Mouse (Mus musculus) heart, postnatal 0 days (tissue): ENCODE measurements around the gene Incenp. TPM values are rescaled to one million over a fixed set of nuclear protein-coding genes. Genes with fewer than 3 reads are reported as not detected.
"Not testable (repeated sequence)": the region's sequence is repeated elsewhere in the genome, so short reads cannot be mapped to it uniquely, and the experiment has no call there.

Source experiments
- ATAC-seq: fragments of 200-750 bp; cut with Nextera tagmentation; 2 replicates; pipeline ENCODE4 v1.8.0; 2017; ENCODE audit warnings: low read depth, moderate number of reproducible peaks, moderate library complexity; ENCODE audit not compliant: insufficient read depth
- DNase-seq: peaks from one replicate; pipeline ENCODE4 v3.0.0-alpha.2; 2016; ENCODE audit warnings: low spot score
- H3K27ac ChIP-seq: fragments of 300-500 bp; sonication (generic); 2 replicates; pipeline ENCODE4 v1.5.1; 2014; ENCODE audit warnings: low read depth, mild to moderate bottlenecking
- H3K27me3 ChIP-seq: fragments of 300-500 bp; sonication (generic); 2 replicates; pipeline ENCODE4 v1.6.1; 2014; ENCODE audit warnings: low read length, mixed read lengths; ENCODE audit not compliant: control insufficient read depth, insufficient read depth
- H3K36me3 ChIP-seq: fragments of 300-500 bp; sonication (generic); replicated peaks from 2 replicates; pipeline ENCODE4 v1.6.1; 2014; ENCODE audit warnings: low read length, mixed read lengths; ENCODE audit not compliant: control insufficient read depth, insufficient read depth
- H3K4me1 ChIP-seq: fragments of 300-500 bp; sonication (generic); 2 replicates; pipeline ENCODE4 v1.6.1; 2014; ENCODE audit warnings: antibody characterized with exemption; ENCODE audit not compliant: control insufficient read depth, insufficient read depth
- H3K4me2 ChIP-seq: fragments of 300-500 bp; sonication (generic); 2 replicates; pipeline ENCODE4 v1.6.1; 2014; ENCODE audit warnings: low read depth, mild to moderate bottlenecking, low read length, moderate library complexity
- H3K4me3 ChIP-seq: fragments of 300-500 bp; sonication (generic); 2 replicates; pipeline ENCODE4 v1.5.1; 2014; ENCODE audit warnings: low read depth, low read length
- H3K9ac ChIP-seq: fragments of 300-500 bp; sonication (generic); replicated peaks from 2 replicates; pipeline ENCODE4 v1.6.1; 2014; ENCODE audit warnings: low read depth, low read length, mixed read lengths
- H3K9me3 ChIP-seq: fragments of 300-500 bp; sonication (generic); replicated peaks from 2 replicates; pipeline ENCODE4 v1.6.1; 2016; ENCODE audit warnings: low read length; ENCODE audit not compliant: control insufficient read depth
- CTCF ChIP-seq: IDR thresholded peaks from 2 replicates; pipeline ENCODE4 v1.5.1; 2016; ENCODE audit warnings: antibody characterized with exemption, control low read depth, low read depth
- WGBS: fragments of 180-500 bp; shearing (Covaris S2); extraction: QIAGEN DNeasy Blood & Tissue Kit; methylation state at CpG from one replicate; pipeline ENCODE4 v1.1.7; 2014; 5-methylcytosine and 5-hydroxymethylcytosine counted together
- microRNA-seq: library from miRNA; unstranded; fragments of <30 nt; microRNA quantifications from one replicate; pipeline ENCODE4, GENCODE M21; 2016
- polyA plus RNA-seq: library from polyadenylated mRNA; unstranded; fragments of >200 nt; fragmentation: Nextera tagmentation; extraction: Ambion mirVana; gene quantifications from 2 replicates; pipeline ENCODE4 v1.2.1, GENCODE M21; 2015
- total RNA-seq: library from RNA; depleted of rRNA; stranded (reverse); fragments of >200 nt; gene quantifications from 2 replicates; pipeline ENCODE4 v1.2.3, GENCODE M21; 2014; ENCODE audit warnings: low replicate concordance; rRNA removed

Gene Incenp
- total and polyA plus RNA-seq, 2 experiments from 2014 or later = 14.6 to 16.1 TPM

DNA sequence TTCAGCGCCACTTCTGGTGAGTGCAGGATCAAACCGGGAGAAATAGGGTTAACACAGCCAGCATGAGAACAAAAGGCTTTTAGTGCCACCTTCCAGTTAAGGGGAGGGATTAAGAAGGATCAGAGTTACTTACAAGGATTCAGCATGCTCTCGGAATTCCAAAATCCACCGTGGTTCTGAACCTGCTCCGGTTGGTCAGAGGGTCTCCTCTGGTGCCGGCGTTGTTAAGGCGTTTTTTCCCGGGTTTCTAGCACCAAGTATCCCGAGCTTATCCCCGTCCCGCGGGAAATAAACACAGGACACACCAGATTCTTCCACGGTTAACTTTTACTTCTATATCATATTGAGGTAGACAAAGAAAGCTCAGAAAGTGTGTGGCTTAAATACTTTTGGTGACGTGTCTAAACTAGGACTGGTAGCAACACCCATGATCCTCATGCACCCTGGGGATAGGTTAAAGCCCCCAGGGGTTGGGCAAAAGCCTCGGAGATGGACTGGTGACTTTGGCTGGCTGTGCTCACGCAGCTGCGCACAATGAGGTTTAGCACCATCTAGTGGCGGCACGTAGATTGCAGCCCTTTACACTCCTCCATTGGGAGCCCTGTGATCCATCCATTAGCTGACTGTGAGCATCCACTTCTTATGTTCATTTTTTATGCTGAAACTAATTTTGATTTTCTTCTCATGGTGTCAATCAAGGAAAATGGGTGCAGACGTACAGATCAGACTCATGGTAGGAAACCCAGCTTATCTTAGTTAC, 62.6 kb downstream of the Incenp start:
- peak; percentile 51 for TF ChIP-seq CTCF
- H3K9me3 ChIP-seq, H3K9ac ChIP-seq, DNase-seq, H3K36me3 ChIP-seq, H3K27me3 ChIP-seq, H3K4me1 ChIP-seq: not testable (repeated sequence)
- 12% methylated on average over 18 of the region's 21 CpGs for WGBS
- peak overlapping the region; percentile 34; the same call in 1 of the 2 replicates for H3K4me2 ChIP-seq
- peak overlapping the region; percentile 38 for H3K4me3 ChIP-seq
- ATAC-seq = peak; percentile 87
- H3K27ac ChIP-seq = peak overlapping the region; percentile 74

Small RNA genes lying within 50 kb of the gene (microRNA-seq; reads per million reads assigned to microRNA genes)
- not detected for gene Gm22369
- not detected for gene Gm24484

Other genes with a start within 250 kb of the Incenp start
- not detected in 2 replicates for gene Scgb2a2, start 52.0 kb downstream of the Incenp start, total RNA-seq
- gene Scgb2a2, start 52.0 kb downstream of the Incenp start, polyA plus RNA-seq = not detected in 2 replicates
- gene Fth1, start 81.0 kb upstream of the Incenp start, total RNA-seq = 396 and 524 TPM in 2 replicates
- gene Fth1, start 81.0 kb upstream of the Incenp start, polyA plus RNA-seq = 3,148 and 3,286 TPM in 2 replicates
- gene Best1, start 102.1 kb upstream of the Incenp start, total RNA-seq = not detected in 2 replicates
- gene Best1, start 102.1 kb upstream of the Incenp start, polyA plus RNA-seq = 0.26 and 0.33 TPM in 2 replicates
- gene Rab3il1, start 102.1 kb upstream of the Incenp start, total RNA-seq = 16.3 and 27.4 TPM in 2 replicates
- 17.9 and 20.7 TPM in 2 replicates for gene Rab3il1, start 102.1 kb upstream of the Incenp start, polyA plus RNA-seq
- 106 and 156 TPM in 2 replicates for gene Fads3, start 142.0 kb upstream of the Incenp start, total RNA-seq
- gene Fads3, start 142.0 kb upstream of the Incenp start, polyA plus RNA-seq = 21.4 and 23.3 TPM in 2 replicates
- gene Fads2, start 202.2 kb upstream of the Incenp start, total RNA-seq = 15.9 and 22.0 TPM in 2 replicates
- 11.4 and 13.1 TPM in 2 replicates for gene Fads2, start 202.2 kb upstream of the Incenp start, polyA plus RNA-seq